Mouse (Mus musculus): ENCODE measurements around the gene Ctcf. TPM values are rescaled to one million over a fixed set of nuclear protein-coding genes. Genes with fewer than 3 reads are reported as not detected.

Gene Ctcf
- total RNA-seq, 2 experiments from 2014 or later = 53.0 to 62.3 TPM

Small RNA genes lying within 50 kb of the gene (microRNA-seq; reads per million reads assigned to microRNA genes)
- gene Mir1966 = not detected

Other genes with a start within 250 kb of the Ctcf start
- gene Kctd19, start 223.1 kb upstream of the Ctcf start, total RNA-seq (2021) = under 1 TPM; 0.15 to 0.33 TPM
- gene Lrrc36, start 223.0 kb upstream of the Ctcf start, total RNA-seq (2021) = 1 to 10 TPM; 3.3 to 3.8 TPM
- gene Tppp3, start 165.0 kb upstream of the Ctcf start, total RNA-seq (2021) = 100 to 1,000 TPM in 1 of 2 experiments, 10 to 100 TPM in 1; 67.9 to 106 TPM
- 10 to 100 TPM; 15.1 to 18.4 TPM for gene Zdhhc1, start 139.7 kb upstream of the Ctcf start, total RNA-seq (2021)
- gene Hsd11b2, start 117.8 kb upstream of the Ctcf start, total RNA-seq (2021) = 1 to 10 TPM; 1.9 to 2.5 TPM
- 10 to 100 TPM; 92.8 to 94.0 TPM for gene Atp6v0d1, start 70.5 kb upstream of the Ctcf start, total RNA-seq (2021)
- 10 to 100 TPM; 30.4 to 34.5 TPM for gene Ripor1, start 31.3 kb upstream of the Ctcf start, total RNA-seq (2021)
- 1 to 10 TPM in 1 of 2 experiments, under 1 TPM in 1; 0.97 to 1.3 TPM for gene Agrp, start 825 bp downstream of the Ctcf start, total RNA-seq (2021)
- gene Carmil2, start 49.7 kb downstream of the Ctcf start, total RNA-seq (2021) = 1 to 10 TPM; 3.6 to 4.5 TPM
- 10 to 100 TPM; 27.9 to 28.2 TPM for gene Acd, start 64.5 kb downstream of the Ctcf start, total RNA-seq (2021)
- 10 to 100 TPM in 1 of 2 experiments, 1 to 10 TPM in 1; 9.1 to 12.6 TPM for gene Pard6a, start 64.6 kb downstream of the Ctcf start, total RNA-seq (2021)
- gene 4933405L10Rik, start 71.1 kb downstream of the Ctcf start, total RNA-seq (2021) = not detected
- gene Enkd1, start 71.6 kb downstream of the Ctcf start, total RNA-seq (2021) = 1 to 10 TPM; 3.9 to 7.5 TPM
- gene Gfod2, start 122.1 kb downstream of the Ctcf start, total RNA-seq (2021) = 10 to 100 TPM in 1 of 2 experiments, 1 to 10 TPM in 1; 7.5 to 12.8 TPM
- gene Ranbp10, start 190.8 kb downstream of the Ctcf start, total RNA-seq (2021) = 10 to 100 TPM; 25.4 to 30.0 TPM
- not detected for gene Tsnaxip1, start 191.2 kb downstream of the Ctcf start, total RNA-seq (2021)
- 10 to 100 TPM in 1 of 2 experiments, 1 to 10 TPM in 1; 7.6 to 10.4 TPM for gene Cenpt, start 216.7 kb downstream of the Ctcf start, total RNA-seq (2021)
- gene Thap11, start 218.6 kb downstream of the Ctcf start, total RNA-seq (2021) = 10 to 100 TPM; 28.3 to 32.0 TPM
- gene Nutf2, start 224.0 kb downstream of the Ctcf start, total RNA-seq (2021) = 10 to 100 TPM; 39.1 to 40.1 TPM
- 10 to 100 TPM; 28.0 to 35.3 TPM for gene Edc4, start 244.3 kb downstream of the Ctcf start, total RNA-seq (2021)